Mouse (Mus musculus) heart, postnatal 4 days (tissue): Measurements from ENCODE around the gene Ptgfr. TPM values are rescaled to one million over a fixed set of nuclear protein-coding genes. Genes with fewer than 3 reads are reported as not detected.

Experiments
- total RNA-seq, 2 experiments: library from RNA; stranded (reverse); gene quantifications; 2 replicates each; pipeline ENCODE4 v1.2.3; 2021

Ptgfr gene
- total RNA-seq, 2 experiments from 2014 or later = 0.43 to 0.81 TPM

Other genes starting within 250 kb of the Ptgfr start
- under 1 TPM; 0.14 to 0.74 TPM for gene Ifi44, start 87.7 kb downstream of the Ptgfr start, total RNA-seq
- not detected for gene Ifi44l, start 74.7 kb downstream of the Ptgfr start, total RNA-seq